Mouse (Mus musculus): ENCODE measurements around the gene Gm4353.

DNA sequence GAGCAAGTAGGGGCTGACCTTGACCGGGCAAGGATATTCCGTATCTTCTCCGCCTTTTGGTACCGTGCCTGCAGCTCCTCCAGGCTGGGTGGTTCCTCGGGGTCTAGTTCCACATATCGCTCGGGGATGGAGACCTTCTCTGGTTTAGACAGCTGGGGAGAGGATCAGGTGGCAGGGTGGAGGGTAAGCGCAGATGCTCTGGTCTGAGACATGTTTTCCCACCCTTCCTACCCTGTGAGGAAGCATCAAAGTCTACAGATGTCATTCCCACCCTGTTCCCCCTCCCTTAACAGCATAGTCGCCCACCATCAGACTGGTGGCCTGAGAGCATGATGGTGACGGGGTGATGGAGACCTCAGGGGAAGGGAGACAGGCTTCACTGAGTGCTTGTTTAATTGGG, 44.9 kb upstream of the Gm4353 start:
- no peak for TF ChIP-seq POLR2A (IDR thresholded peaks at IDR 0.05; ENCODE audit: control insufficient read depth, extremely low read depth, insufficient read depth, low read length, poor library complexity)
- TF ChIP-seq CTCF (IDR thresholded peaks at IDR 0.05; ENCODE audit: borderline replicate concordance, control insufficient read depth, extremely low read depth, insufficient read depth, low read length, poor library complexity) = no peak

All from thymus, adult 2 months (tissue).